Mouse (Mus musculus): ENCODE data around the gene Kcnab1.

DNA sequence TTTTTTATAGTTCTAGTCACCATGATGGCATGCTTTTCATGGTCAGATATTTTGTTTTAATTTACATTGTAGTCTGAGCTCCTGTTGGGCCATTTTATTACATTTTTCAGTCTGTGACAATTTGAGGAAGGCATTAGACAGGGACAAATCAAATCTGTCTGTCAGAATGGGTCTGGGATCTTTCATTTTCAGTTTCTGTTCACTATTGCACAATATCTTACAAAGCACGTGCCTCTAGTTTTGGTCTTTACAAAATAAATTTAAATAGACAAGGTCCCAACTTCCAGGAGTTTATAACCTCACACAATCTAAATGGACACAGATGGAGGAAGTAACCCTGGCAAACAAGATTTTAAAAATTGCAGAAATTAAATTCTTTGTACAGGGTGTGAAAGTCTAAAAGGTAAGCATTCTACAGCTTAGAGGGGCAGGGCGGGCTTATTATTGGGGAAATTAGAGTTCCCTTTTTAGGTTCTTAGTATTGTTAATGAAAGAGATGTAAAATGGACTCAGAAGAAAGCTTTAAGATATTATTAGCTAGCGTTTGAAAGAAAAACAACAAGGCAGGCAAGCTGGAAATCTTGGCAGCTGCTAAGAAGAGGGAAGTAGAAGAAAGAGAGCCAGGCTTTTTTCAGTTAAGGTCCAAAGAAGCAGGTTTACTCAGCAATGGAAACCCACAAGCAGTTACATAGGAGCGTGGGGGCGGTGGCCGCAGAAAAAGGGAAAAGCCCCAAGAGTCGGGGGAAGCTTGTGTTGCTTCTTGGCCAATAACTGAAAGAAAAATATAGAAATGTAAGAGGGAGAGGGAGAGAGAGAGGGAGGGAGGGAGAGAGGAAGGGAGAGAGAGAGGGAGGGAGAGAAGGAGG lies 78.9 kb downstream of the Kcnab1 start:
- no peak for TF ChIP-seq CTCF (IDR thresholded peaks at IDR 0.05; ENCODE audit: insufficient read depth, low read length)
- TF ChIP-seq POLR2A (IDR thresholded peaks at IDR 0.05; ENCODE audit: borderline replicate concordance, extremely low read depth, low read depth, low read length): no peak

All from lung, adult 2 months (tissue).